Mouse (Mus musculus): ENCODE data around the gene 1700029P11Rik.

DNA sequence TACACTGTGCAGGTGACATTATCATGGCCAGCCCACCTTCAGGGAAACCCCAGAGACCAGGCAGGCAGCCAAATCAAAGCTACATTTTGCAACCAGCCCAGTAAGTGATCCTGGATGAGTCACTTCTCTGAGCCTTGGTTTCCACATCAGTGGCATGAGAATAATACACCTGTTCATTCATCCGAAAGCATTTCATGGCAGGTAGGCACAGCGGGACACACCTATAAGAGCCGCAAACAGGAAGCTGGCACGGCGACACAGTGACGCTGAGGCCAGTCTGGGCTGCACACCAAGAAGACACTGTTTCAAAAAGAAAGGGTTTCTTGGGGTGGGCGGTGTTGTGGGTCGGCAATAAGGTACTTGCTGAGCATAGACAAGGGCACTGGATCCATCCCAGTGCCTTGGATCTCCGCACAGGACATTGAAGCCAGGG, 26.2 kb upstream of the 1700029P11Rik start:
- TF ChIP-seq POLR2A (IDR thresholded peaks at IDR 0.05; ENCODE audit: control insufficient read depth, low read depth, low read length), result no peak
- TF ChIP-seq CTCF (IDR thresholded peaks at IDR 0.05; ENCODE audit: control insufficient read depth, insufficient read depth, insufficient replicate concordance, low read depth, low read length), result no peak

Measured in testis, adult 2 months (tissue).